Mouse (Mus musculus): ENCODE data around the gene Slc25a16. TPM values are rescaled to one million over a fixed set of nuclear protein-coding genes. Genes with fewer than 3 reads are reported as not detected.
A peak's percentile ranks its signal among the peaks of the same experiment; 100 is the strongest.

The Slc25a16 gene
- total and polyA plus RNA-seq, 3 experiments, result 8.3 to 12.1 TPM; not detected in 1

GRCm38 (mm10) chr10:62984072-62984471, 63.6 kb downstream of the Slc25a16 start:
- Histone ChIP-seq H3K27ac (ENCODE audit: control insufficient read depth, low read depth, low read length) (no peak overlapping the region), H3K27me3 (ENCODE audit: control insufficient read depth in 1 of 2, insufficient read depth in 2 of 2, low read length in 2 of 2) (no peaks in the 10 kb centered on the region), H3K9ac (ENCODE audit: control insufficient read depth, low read depth, low read length, poor library complexity, severe bottlenecking) (no peak overlapping the region), H3K4me3 (ENCODE audit: control insufficient read depth in 1 of 2, insufficient read depth in 1 of 2, low read depth in 2 of 2, low read length in 2 of 2) (no peak overlapping the region), H3K79me2 (ENCODE audit: control insufficient read depth, insufficient read depth, low read length, poor library complexity) (0 out of 2 replicates have a peak, but pooled peaks cover 2% of the 10 kb centered on the region), H3K4me1 (ENCODE audit: control insufficient read depth in 1 of 2, insufficient read depth in 2 of 2, low read length in 2 of 2) (peaks cover 0 to 6% of the 10 kb centered on the region in 2 experiments; a peak in 1 of 4 replicates), H3K36me3 (ENCODE audit: control insufficient read depth in 1 of 2, insufficient read depth in 2 of 2, low read length in 2 of 2) (peaks cover 0 to 3% of the 10 kb centered on the region in 2 experiments; a peak in 2 of 4 replicates), H3K9me3 (replicated peaks; ENCODE audit: insufficient read depth, low read length) (no peaks in the 10 kb centered on the region)
- no peak for DNase-seq (ENCODE audit: low read depth, low spot score)
- no peak for TF ChIP-seq ZKSCAN1 (IDR thresholded peaks at IDR 0.05; ENCODE audit: low read depth, low read length)

GRCm38 (mm10) chr10:62984495-62984894, 64.1 kb downstream of the Slc25a16 start:
- 0 out of 2 replicates have a peak, but pooled peaks cover 2% of the 10 kb centered on the region for H3K79me2 ChIP-seq (ENCODE audit: control insufficient read depth, insufficient read depth, low read length, poor library complexity)
- no peak for DNase-seq (ENCODE audit: low read depth, low spot score)
- no peak overlapping the region for H3K27ac ChIP-seq (ENCODE audit: control insufficient read depth, low read depth, low read length)
- no peaks in the 10 kb centered on the region for H3K9me3 ChIP-seq (replicated peaks; ENCODE audit: insufficient read depth, low read length)
- no peaks in the 10 kb centered on the region for H3K27me3 ChIP-seq (ENCODE audit: control insufficient read depth in 1 of 2, insufficient read depth in 2 of 2, low read length in 2 of 2)
- H3K4me3 ChIP-seq (ENCODE audit: control insufficient read depth in 1 of 2, insufficient read depth in 1 of 2, low read depth in 2 of 2, low read length in 2 of 2), result no peak overlapping the region
- H3K4me1 ChIP-seq (ENCODE audit: control insufficient read depth in 1 of 2, insufficient read depth in 2 of 2, low read length in 2 of 2), result peaks cover 0 to 6% of the 10 kb centered on the region in 2 experiments; a peak in 1 of 4 replicates
- H3K9ac ChIP-seq (ENCODE audit: control insufficient read depth, low read depth, low read length, poor library complexity, severe bottlenecking), result no peak overlapping the region
- TF ChIP-seq MAFK (IDR thresholded peaks at IDR 0.05; ENCODE audit: borderline replicate concordance, low read depth, low read length), result no peak
- TF ChIP-seq SIN3A (IDR thresholded peaks at IDR 0.05; ENCODE audit: low read length), result no peak
- no peak for TF ChIP-seq MAZ (IDR thresholded peaks at IDR 0.05; ENCODE audit: low read depth, low read length)
- no peak for TF ChIP-seq GATA1 (IDR thresholded peaks at IDR 0.05; ENCODE audit: low read depth, low read length)
- TF ChIP-seq USF1 (IDR thresholded peaks at IDR 0.05; ENCODE audit: low read depth, low read length), result no peak
- TF ChIP-seq POLR2A (IDR thresholded peaks at IDR 0.05; ENCODE audit: control insufficient read depth in 1 of 2, insufficient read depth in 1 of 2, low read depth in 1 of 2, low read length in 2 of 2, poor library complexity in 1 of 2), result no peak
- TF ChIP-seq ZC3H11A (IDR thresholded peaks at IDR 0.05; ENCODE audit: low read depth, low read length), result no peak
- TF ChIP-seq ETS1 (IDR thresholded peaks at IDR 0.05; ENCODE audit: low read depth, low read length), result no peak
- TF ChIP-seq RAD21 (IDR thresholded peaks at IDR 0.05; ENCODE audit: low read depth, low read length), result no peak
- TF ChIP-seq UBTF (IDR thresholded peaks at IDR 0.05; ENCODE audit: borderline replicate concordance, insufficient read depth, low read depth, low read length), result no peak
- H3K36me3 ChIP-seq (ENCODE audit: control insufficient read depth in 1 of 2, insufficient read depth in 2 of 2, low read length in 2 of 2), result peaks cover 0 to 3% of the 10 kb centered on the region in 2 experiments; a peak in 2 of 4 replicates

GRCm38 (mm10) chr10:62987341-62987740, 66.9 kb downstream of the Slc25a16 start:
- Histone ChIP-seq H3K36me3 (ENCODE audit: control insufficient read depth in 1 of 2, insufficient read depth in 2 of 2, low read length in 2 of 2) (no peaks in the 10 kb centered on the region), H3K79me2 (ENCODE audit: control insufficient read depth, insufficient read depth, low read length, poor library complexity) (no peaks in the 10 kb centered on the region), H3K27me3 (ENCODE audit: control insufficient read depth in 1 of 2, insufficient read depth in 2 of 2, low read length in 2 of 2) (no peaks in the 10 kb centered on the region), H3K9ac (ENCODE audit: control insufficient read depth, low read depth, low read length, poor library complexity, severe bottlenecking) (no peak overlapping the region), H3K9me3 (replicated peaks; ENCODE audit: insufficient read depth, low read length) (no peaks in the 10 kb centered on the region), H3K27ac (ENCODE audit: control insufficient read depth, low read depth, low read length) (no peak overlapping the region), H3K4me3 (ENCODE audit: control insufficient read depth in 1 of 2, insufficient read depth in 1 of 2, low read depth in 2 of 2, low read length in 2 of 2) (no peak overlapping the region), H3K4me1 (ENCODE audit: control insufficient read depth in 1 of 2, insufficient read depth in 2 of 2, low read length in 2 of 2) (no peaks in the 10 kb centered on the region)
- DNase-seq (ENCODE audit: low read depth, low spot score), result peak; percentile 77
- TF ChIP-seq RAD21 (IDR thresholded peaks at IDR 0.05; ENCODE audit: low read depth, low read length) (peak; percentile 45), EP300 (IDR thresholded peaks at IDR 0.05; ENCODE audit: low read depth in 1 of 2, low read length in 2 of 2) (no peak), CTCF (IDR thresholded peaks at IDR 0.05 in 2 of 3, conservative IDR thresholded peaks at IDR 0.05 in 1 of 3; ENCODE audit: control insufficient read depth in 1 of 3, insufficient read depth in 1 of 3, low read depth in 2 of 3, low read length in 3 of 3, poor library complexity in 1 of 3, severe bottlenecking in 1 of 3) (peak; percentile 75 to 96 (median 76)), ZC3H11A (IDR thresholded peaks at IDR 0.05; ENCODE audit: low read depth, low read length) (peak; percentile 41; the same call in 1 of the 2 replicates), SMC3 (IDR thresholded peaks at IDR 0.05; ENCODE audit: low read depth, low read length) (peak; percentile 79)
